Mouse (Mus musculus) lung, adult 18-20 months (tissue): Measurements from ENCODE around the gene Ccl4.

Experiments used
- DNase-seq, 2 experiments: peaks; one replicate each; pipeline ENCODE4 v3.0.0; 2022; ENCODE audit warnings: mixed read lengths in 2 of 2

Ccl4 gene

DNA sequence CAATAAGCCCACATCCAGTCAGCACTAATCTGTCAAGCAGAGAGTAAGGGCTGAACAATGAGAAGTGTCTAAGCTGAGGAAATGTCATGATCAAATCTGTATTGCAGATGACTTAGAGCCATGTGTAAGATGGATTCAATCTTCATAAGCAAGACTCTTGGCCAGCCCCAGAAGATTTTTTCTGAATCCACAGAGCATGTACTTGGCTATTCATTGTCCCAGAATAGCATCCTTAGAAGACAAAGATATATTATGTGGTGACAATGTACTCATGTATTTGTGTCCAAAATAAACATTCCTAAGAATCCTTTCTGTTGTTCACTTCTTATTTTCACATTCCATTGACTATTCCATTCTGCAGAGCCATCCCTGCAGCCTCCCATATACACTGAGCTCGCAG lies 27.5 kb downstream of the Ccl4 start:
- DNase-seq, result no peak

DNA sequence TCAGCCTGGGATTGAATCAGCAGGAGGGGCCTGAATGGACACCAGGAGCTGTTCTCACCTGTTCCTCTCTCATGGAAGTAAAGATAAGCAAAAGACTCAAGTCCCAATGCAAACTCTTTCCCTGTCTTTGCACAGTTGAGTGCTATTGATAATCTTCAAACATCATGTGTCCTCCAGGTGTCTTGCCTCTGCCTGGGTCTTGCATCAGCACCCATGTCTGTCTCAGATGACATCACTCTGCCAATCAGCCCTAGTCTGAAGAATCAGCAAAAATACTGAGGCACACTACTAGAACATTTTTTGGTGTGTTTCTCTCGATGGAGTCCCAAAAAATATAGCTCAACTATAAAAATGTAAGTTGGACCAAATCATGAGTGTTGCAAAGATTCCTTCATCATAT lies 29.6 kb downstream of the Ccl4 start:
- no peak for DNase-seq

DNA sequence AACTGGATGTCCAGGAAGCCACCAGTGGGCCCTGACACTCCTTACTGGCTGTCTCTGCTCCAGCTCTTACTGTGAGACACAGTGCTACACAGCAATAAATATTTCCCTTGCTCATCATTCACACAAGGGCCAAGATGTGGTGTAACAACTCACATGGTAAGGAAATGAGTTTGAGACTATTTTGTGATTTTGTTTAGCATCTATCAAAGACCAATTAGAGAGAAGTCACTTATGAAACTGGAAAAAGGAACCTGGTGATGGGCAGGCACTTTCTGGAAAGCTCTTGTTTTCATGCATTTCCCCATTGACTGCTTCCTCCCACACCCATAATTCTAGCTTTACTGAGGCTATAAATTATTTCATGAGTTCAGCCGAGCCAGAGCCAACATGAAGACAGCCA lies 41.3 kb downstream of the Ccl4 start, which contains the start of gene Wfdc17:
TSS of gene Wfdc17 (plus strand) at position 287 of the 400 bp plus-strand sequence.
- DNase-seq, result no peak

DNA sequence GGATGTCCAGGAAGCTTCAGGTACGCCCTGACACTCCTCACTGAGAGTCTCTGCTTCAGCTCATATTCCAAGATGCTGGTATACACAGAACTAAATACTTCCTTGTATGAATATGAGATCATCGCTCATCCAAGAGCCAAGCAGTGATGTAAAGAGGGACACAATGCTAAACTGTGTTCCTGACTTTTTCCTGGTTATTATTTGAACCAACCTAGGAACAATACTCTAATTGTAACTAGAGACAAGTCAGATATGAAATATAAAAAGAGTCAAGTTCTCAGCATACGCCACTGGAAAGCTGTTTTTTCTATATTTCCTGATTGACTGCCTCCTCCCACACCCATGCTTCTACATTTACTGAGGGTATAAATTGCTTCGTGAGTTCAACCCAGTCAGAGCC lies 46.3 kb downstream of the Ccl4 start, which contains the start of gene Wfdc18:
TSS of gene Wfdc18 (plus strand) at position 301 of the 400 bp plus-strand sequence.
- no peak for DNase-seq

DNA sequence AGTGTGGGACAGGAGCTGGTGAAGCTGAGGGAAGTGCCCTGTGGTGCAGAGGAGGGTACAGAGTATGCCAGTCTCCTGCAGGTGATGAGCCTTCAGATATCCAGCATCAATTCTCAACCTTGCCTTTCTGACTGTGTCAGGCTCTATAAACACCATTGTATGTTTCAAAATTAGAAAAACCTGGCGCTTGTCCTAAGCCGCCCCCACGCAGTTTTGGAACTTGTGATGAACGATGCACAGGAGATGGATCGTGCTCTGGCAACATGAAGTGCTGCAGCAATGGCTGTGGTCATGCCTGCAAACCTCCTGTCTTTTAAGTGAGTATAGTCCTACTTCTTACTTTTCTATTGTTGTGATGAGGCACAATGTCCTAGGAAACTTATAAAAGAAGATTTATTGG lies 47.3 kb downstream of the Ccl4 start:
- DNase-seq, result no peak

DNA sequence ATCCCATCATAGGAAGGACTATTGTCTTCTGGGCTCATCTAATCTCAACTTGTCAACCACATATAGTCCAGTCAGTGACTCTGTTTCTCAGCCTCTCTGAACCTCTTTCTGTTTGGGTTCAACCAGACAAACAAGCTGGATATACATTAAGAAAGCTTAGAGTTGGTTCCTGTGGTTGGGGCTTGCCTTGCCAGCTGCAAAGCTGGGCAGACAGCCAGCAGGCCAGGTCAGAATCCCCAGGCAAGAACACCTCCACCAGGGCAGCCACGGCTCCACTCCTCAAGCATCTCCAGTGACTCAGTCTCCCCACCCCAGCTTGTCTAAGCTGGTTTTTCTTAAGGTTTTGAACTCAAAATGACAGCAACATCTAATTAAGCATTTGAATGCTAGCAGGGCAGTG lies 50.3 kb downstream of the Ccl4 start:
- DNase-seq, result no peak

DNA sequence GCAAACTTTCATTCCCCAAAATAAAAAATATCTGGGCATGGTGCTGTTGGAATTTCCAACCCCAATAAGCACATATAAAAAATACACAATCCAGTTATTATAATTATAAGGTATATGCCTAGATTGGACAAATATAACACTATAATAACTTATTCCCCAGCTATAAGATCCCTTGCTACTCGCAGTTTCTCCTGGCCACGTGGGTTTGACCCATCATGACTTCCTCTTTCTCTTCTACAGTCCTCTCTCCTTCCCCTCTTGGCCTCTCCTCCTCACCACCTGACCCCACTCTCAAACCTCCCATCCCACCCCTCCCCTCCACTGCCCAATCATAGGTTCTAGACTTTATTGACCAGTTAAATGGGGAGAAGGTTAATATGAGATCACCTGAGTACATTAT lies 51.5 kb downstream of the Ccl4 start:
- DNase-seq, result no peak
